Mouse (Mus musculus): ENCODE data around the gene Tns1.

Tns1 gene

GRCm38 (mm10) chr1:73956320-73956719 lies 167.9 kb downstream of the Tns1 start:
- no peak for DNase-seq (ENCODE audit: low spot score in 2 of 2)

- DNase-seq (ENCODE audit: low spot score in 2 of 2) = peak in 1 of 2 experiments; percentile 46
These were observed 168.9 kb downstream of the Tns1 start for GRCm38 (mm10) chr1:73955259-73955842.

- no peak for DNase-seq (ENCODE audit: low spot score in 2 of 2)
These were observed 169.6 kb downstream of the Tns1 start for GRCm38 (mm10) chr1:73954614-73955013.

- no peak for DNase-seq (ENCODE audit: low spot score in 2 of 2)
These were observed 170.2 kb downstream of the Tns1 start for GRCm38 (mm10) chr1:73954015-73954408.

GRCm38 (mm10) chr1:73953317-73954014 lies 170.8 kb downstream of the Tns1 start:
- DNase-seq (ENCODE audit: low spot score in 2 of 2) = no peak

- no peak for DNase-seq (ENCODE audit: low spot score in 2 of 2)
These were observed 171.7 kb downstream of the Tns1 start for GRCm38 (mm10) chr1:73952598-73952997.

- DNase-seq (ENCODE audit: low spot score in 2 of 2) = no peak
These were observed 173.1 kb downstream of the Tns1 start for GRCm38 (mm10) chr1:73951178-73951577.

- DNase-seq (ENCODE audit: low spot score in 2 of 2) = no peak
These were observed 175.5 kb downstream of the Tns1 start for GRCm38 (mm10) chr1:73948757-73949156.

GRCm38 (mm10) chr1:73947525-73948304 lies 176.5 kb downstream of the Tns1 start:
- DNase-seq (ENCODE audit: low spot score in 2 of 2) = no peak

GRCm38 (mm10) chr1:73946701-73947100 lies 177.5 kb downstream of the Tns1 start:
- DNase-seq (ENCODE audit: low spot score in 2 of 2) = no peak

- DNase-seq (ENCODE audit: low spot score in 2 of 2) = no peak
These were observed 179.9 kb downstream of the Tns1 start for GRCm38 (mm10) chr1:73944393-73944792.

GRCm38 (mm10) chr1:73943667-73944289 lies 180.5 kb downstream of the Tns1 start:
- peak; percentile 84 to 85 for DNase-seq (ENCODE audit: low spot score in 2 of 2)

- DNase-seq (ENCODE audit: low spot score in 2 of 2) = no peak
These were observed 181.0 kb downstream of the Tns1 start for GRCm38 (mm10) chr1:73943255-73943654.

GRCm38 (mm10) chr1:73942243-73942642 lies 182.0 kb downstream of the Tns1 start:
- peak in 1 of 2 experiments; percentile 75 for DNase-seq (ENCODE audit: low spot score in 2 of 2)

GRCm38 (mm10) chr1:73941697-73942096 lies 182.6 kb downstream of the Tns1 start:
- no peak for DNase-seq (ENCODE audit: low spot score in 2 of 2)

GRCm38 (mm10) chr1:73940491-73941204 lies 183.6 kb downstream of the Tns1 start:
- DNase-seq (ENCODE audit: low spot score in 2 of 2) = no peak

- no peak for DNase-seq (ENCODE audit: low spot score in 2 of 2)
These were observed 185.7 kb downstream of the Tns1 start for GRCm38 (mm10) chr1:73938597-73938996.

- DNase-seq (ENCODE audit: low spot score in 2 of 2) = no peak
These were observed 186.4 kb downstream of the Tns1 start for GRCm38 (mm10) chr1:73937805-73938204.

GRCm38 (mm10) chr1:73936537-73936936 lies 187.7 kb downstream of the Tns1 start:
- DNase-seq (ENCODE audit: low spot score in 2 of 2) = no peak

- DNase-seq (ENCODE audit: low spot score in 2 of 2) = no peak
These were observed 188.7 kb downstream of the Tns1 start for GRCm38 (mm10) chr1:73935442-73936080.

GRCm38 (mm10) chr1:73933146-73933490 lies 191.1 kb downstream of the Tns1 start:
- DNase-seq (ENCODE audit: low spot score in 2 of 2) = no peak
